Mouse (Mus musculus) adrenal gland, postnatal 4 days (tissue): ENCODE measurements around the gene Zdhhc6. TPM values are rescaled to one million over a fixed set of nuclear protein-coding genes. Genes with fewer than 3 reads are reported as not detected.

Experiments
- DNase-seq, 2 experiments: peaks; one replicate each; pipeline ENCODE4 v3.0.0; 2021 to 2022; ENCODE audit warnings: low spot score in 2 of 2, mixed read lengths in 2 of 2
- total RNA-seq, 2 experiments: library from RNA; stranded (reverse); gene quantifications; 2 replicates each; pipeline ENCODE4 v1.2.3; 2021

The Zdhhc6 gene
- total RNA-seq, 2 experiments from 2014 or later, result 48.5 to 49.9 TPM

GRCm38 (mm10) chr19:55260389-55261184 lies 55.2 kb downstream of the Zdhhc6 start:
- DNase-seq, result no peak

- no peak for DNase-seq
These were observed 57.3 kb downstream of the Zdhhc6 start for GRCm38 (mm10) chr19:55258514-55258913.

GRCm38 (mm10) chr19:55257656-55258375 lies 58.0 kb downstream of the Zdhhc6 start:
- DNase-seq, result no peak

- DNase-seq, result no peak
These were observed 59.7 kb downstream of the Zdhhc6 start for GRCm38 (mm10) chr19:55256156-55256555.

- no peak for DNase-seq
These were observed 61.3 kb downstream of the Zdhhc6 start for GRCm38 (mm10) chr19:55254513-55255016.

- DNase-seq, result peak; percentile 38 to 42
These were observed 62.0 kb downstream of the Zdhhc6 start for GRCm38 (mm10) chr19:55253570-55254441.

- DNase-seq, result no peak
These were observed 62.6 kb downstream of the Zdhhc6 start for GRCm38 (mm10) chr19:55253239-55253569.

- DNase-seq, result no peak
These were observed 64.3 kb downstream of the Zdhhc6 start, which contains the start of gene Acsl5 for GRCm38 (mm10) chr19:55251383-55252124. Acsl5 (plus strand) TSS chr19:55251938.

GRCm38 (mm10) chr19:55250451-55250850 lies 65.4 kb downstream of the Zdhhc6 start:
- DNase-seq, result no peak

GRCm38 (mm10) chr19:55247991-55248520 lies 67.8 kb downstream of the Zdhhc6 start:
- no peak for DNase-seq

- DNase-seq, result no peak
These were observed 68.3 kb downstream of the Zdhhc6 start for GRCm38 (mm10) chr19:55247563-55247962.

- peak in 1 of 2 experiments; percentile 38 for DNase-seq
These were observed 71.0 kb downstream of the Zdhhc6 start for GRCm38 (mm10) chr19:55244791-55245231.

- no peak for DNase-seq
These were observed 74.6 kb downstream of the Zdhhc6 start, which contains the start of gene Gucy2g for GRCm38 (mm10) chr19:55241186-55241645. Gucy2g (minus strand) TSS chr19:55241236.

GRCm38 (mm10) chr19:55239766-55240426 lies 75.9 kb downstream of the Zdhhc6 start:
- DNase-seq, result no peak

GRCm38 (mm10) chr19:55236564-55236963 lies 79.3 kb downstream of the Zdhhc6 start:
- DNase-seq, result no peak

- DNase-seq, result no peak
These were observed 79.8 kb downstream of the Zdhhc6 start for GRCm38 (mm10) chr19:55236026-55236425.

- DNase-seq, result peak in 1 of 2 experiments; percentile 53
These were observed 83.7 kb downstream of the Zdhhc6 start for GRCm38 (mm10) chr19:55232136-55232535.

- DNase-seq, result no peak
These were observed 84.8 kb downstream of the Zdhhc6 start for GRCm38 (mm10) chr19:55231081-55231480.

GRCm38 (mm10) chr19:55227135-55227534 lies 88.7 kb downstream of the Zdhhc6 start:
- DNase-seq, result no peak
